Mouse (Mus musculus) urinary bladder, postnatal 14 days (tissue): ENCODE results near the gene Sec24a.
"Not testable (repeated sequence)": the region's sequence is repeated elsewhere in the genome, so short reads cannot be mapped to it uniquely, and the experiment has no call there.

Experiments used
- DNase-seq: peaks from one replicate; pipeline ENCODE4 v3.0.0; 2021; ENCODE audit warnings: low spot score

Gene Sec24a

GRCm38 (mm10) chr11:51763213-51763907 is at the start of gene Sec24a, which contains the start of gene Sar1b:
Sec24a (minus strand) TSS chr11:51763634.
Sar1b (plus strand) TSS chr11:51763687.
- DNase-seq = peak; percentile 79

- DNase-seq = no peak
Observed at GRCm38 (mm10) chr11:51812022-51812546, 48.6 kb upstream of the Sec24a start.

- no peak for DNase-seq
Observed at GRCm38 (mm10) chr11:51811230-51811629, 47.8 kb upstream of the Sec24a start.

- DNase-seq = no peak
Observed at GRCm38 (mm10) chr11:51809632-51810224, 46.3 kb upstream of the Sec24a start.

- no peak for DNase-seq
Observed at GRCm38 (mm10) chr11:51807108-51807879, 43.9 kb upstream of the Sec24a start.

- peak; percentile 79 for DNase-seq
Observed at GRCm38 (mm10) chr11:51805221-51805981, 42.0 kb upstream of the Sec24a start.

- no peak for DNase-seq
Observed at GRCm38 (mm10) chr11:51800634-51801325, 37.3 kb upstream of the Sec24a start.

GRCm38 (mm10) chr11:51796272-51796671 is 32.8 kb upstream of the Sec24a start:
- peak; percentile 40 for DNase-seq

GRCm38 (mm10) chr11:51790662-51791061 is 27.2 kb upstream of the Sec24a start:
- no peak for DNase-seq

GRCm38 (mm10) chr11:51789735-51790134 is 26.3 kb upstream of the Sec24a start:
- DNase-seq = not testable (repeated sequence)

- DNase-seq = peak; percentile 57
Observed at GRCm38 (mm10) chr11:51785926-51786325, 22.5 kb upstream of the Sec24a start.

GRCm38 (mm10) chr11:51782721-51783120 is 19.3 kb upstream of the Sec24a start:
- no peak for DNase-seq

GRCm38 (mm10) chr11:51780773-51781267 is 17.4 kb upstream of the Sec24a start:
- no peak for DNase-seq

GRCm38 (mm10) chr11:51777478-51777877 is 14.0 kb upstream of the Sec24a start:
- DNase-seq = no peak

- no peak for DNase-seq
Observed at GRCm38 (mm10) chr11:51775507-51775906, 12.1 kb upstream of the Sec24a start.

- no peak for DNase-seq
Observed at GRCm38 (mm10) chr11:51768296-51768695, 4.9 kb upstream of the Sec24a start.

GRCm38 (mm10) chr11:51767579-51768220 is 4.3 kb upstream of the Sec24a start:
- no peak for DNase-seq

- DNase-seq = no peak
Observed at GRCm38 (mm10) chr11:51764816-51765215, 1.4 kb upstream of the Sec24a start.

- DNase-seq = no peak
Observed at GRCm38 (mm10) chr11:51763955-51764354, 521 bp upstream of the Sec24a start.

- DNase-seq = no peak
Observed at GRCm38 (mm10) chr11:51761241-51761640, 2.2 kb downstream of the Sec24a start.
